Mouse (Mus musculus): ENCODE results near the gene Frs2.

Gene Frs2

DNA sequence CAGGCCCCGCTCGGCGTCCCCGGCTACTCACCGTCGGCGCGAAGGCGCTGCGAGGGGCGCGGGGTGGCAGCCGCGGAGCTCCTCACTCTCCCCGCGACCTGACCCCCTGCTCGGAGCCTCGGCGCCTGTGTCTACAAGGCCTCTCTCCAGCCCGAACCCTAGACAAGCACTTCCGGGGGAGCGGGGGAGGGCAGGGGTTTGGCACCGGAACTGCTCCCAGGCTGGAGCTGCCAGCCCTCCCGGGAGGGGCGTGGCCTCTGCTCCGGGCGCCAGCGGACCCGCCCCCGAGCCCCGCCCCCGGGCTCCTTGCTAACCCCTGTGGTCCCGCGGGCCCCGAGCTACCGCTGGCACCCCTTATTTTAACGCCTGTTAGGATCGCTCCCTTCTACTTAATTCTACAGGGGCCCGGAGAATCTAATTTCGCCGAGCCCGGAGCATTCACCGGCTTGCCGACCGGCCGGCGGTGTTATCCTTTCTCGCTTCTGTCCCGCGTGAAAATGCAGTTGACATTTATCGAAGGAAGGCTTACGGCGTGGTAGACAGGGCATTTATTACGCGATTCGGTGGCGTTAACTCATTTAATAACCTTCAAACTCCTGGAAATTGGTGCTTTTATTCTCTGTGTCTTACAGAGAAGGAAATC lies at the start of gene Frs2:
TSS of gene Frs2 (minus strand) at position 174 of the 643 bp plus-strand sequence.
- DNase-seq (ENCODE audit: low read depth, low spot score) = peak; percentile 95

DNA sequence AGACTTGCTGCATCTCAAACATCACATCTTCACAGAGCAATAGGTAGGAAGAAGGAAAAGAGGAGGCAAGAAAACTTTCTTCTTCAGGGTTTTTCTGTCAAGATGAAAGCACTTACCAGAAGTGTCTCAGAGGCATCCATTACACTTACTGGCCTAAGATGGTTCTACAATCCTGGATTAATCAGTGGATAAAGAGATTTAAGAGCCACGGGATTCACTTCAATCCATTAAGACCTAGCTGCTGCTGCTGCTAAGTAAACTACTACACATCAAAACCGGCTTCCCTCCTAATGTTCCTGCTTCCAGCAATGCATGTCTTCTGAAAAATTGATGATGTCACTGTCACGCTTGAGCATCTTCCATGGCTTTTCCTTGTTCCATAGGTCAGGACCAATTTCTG lies 48.4 kb upstream of the Frs2 start:
- DNase-seq (ENCODE audit: low read depth, low spot score) = no peak

DNA sequence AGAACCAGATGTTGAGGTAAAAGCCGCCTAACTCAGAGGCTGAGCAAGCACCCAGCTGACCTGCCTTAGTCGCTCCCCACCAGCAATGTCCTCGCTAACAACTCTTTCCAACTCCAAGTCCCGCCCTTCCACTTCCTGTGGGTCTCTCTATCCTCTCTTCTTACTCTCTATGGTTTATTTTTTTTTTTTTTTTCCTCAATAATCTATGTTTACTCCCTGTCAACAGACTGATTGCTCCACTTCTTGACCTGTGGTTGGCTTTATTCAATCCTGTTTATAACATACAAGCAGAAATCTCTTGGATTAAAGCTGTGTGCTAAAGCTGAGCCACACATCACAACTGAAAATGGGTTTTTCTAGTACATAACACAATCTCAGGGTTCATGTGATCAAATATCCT lies 47.4 kb upstream of the Frs2 start:
- DNase-seq (ENCODE audit: low read depth, low spot score) = no peak

DNA sequence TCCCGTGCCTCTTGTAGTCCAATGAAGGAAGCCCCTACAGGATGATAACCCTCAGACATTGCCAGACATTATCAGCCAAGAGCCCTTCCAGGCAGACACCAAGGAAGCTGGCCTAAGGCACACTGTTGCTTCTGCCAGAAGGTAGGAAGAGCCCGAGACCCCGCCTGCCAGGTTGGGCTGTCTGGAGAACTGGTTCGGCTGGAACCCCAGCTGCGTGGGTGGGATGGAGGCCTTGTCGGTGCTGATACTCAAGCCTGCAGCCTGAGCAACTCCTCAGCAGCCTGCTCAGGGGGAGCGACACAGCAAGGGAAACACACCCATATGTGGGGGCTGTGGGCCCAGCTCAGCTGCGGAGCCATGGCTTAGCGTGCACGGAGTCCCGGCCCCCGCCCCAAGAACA lies 46.7 kb upstream of the Frs2 start:
- no peak for DNase-seq (ENCODE audit: low read depth, low spot score)

DNA sequence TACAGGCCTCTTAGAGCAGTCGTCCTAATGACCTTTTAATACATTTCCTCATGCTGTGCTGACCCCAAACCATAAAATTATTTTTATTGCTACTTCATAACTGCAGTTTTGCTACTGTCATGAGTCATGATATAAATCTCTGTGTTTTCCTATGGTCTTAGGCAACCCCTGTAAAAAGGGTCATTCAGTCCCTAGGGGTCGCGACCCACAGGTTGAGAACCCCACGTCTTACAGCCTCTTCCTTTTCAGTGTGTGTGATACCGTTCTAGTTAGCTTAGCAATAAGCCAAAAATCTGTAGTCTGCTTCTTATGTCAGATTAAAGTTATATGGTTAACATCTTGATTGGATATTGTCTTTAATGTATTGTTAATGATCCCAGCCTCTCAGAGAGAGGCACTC lies 45.0 kb upstream of the Frs2 start:
- no peak for DNase-seq (ENCODE audit: low read depth, low spot score)

DNA sequence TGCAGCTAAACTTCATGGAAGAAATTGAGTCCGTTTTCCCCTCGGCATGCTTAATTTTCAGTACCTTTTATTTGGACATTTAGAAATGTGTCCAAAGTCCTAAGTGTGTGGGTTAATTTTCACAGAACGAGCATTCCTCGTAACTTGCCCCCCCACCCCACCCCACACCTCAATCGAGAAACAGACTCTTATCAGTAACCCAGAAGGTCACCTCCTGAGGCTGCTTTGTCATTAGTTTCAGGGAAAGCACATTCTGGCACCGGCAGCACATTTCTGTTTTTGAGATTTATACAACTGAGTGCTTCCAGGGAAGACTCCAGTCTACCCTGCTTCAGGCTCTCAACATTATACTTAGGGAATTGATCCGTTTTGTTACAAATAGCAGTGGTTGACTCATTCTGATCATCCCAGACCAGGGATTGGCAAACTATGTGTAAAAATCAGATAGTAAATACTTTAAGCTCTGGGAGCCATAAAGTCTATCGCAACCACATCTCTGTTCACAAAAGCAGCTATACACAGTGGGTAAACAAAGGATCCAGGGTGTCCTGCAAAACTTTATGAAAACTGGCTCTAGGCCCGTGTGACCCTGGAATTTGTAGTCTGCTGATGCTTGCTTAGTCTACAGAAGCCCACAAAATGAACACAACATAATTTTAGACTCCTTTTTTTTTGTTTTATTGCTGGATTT lies 37.2 kb upstream of the Frs2 start:
- no peak for DNase-seq (ENCODE audit: low read depth, low spot score)

DNA sequence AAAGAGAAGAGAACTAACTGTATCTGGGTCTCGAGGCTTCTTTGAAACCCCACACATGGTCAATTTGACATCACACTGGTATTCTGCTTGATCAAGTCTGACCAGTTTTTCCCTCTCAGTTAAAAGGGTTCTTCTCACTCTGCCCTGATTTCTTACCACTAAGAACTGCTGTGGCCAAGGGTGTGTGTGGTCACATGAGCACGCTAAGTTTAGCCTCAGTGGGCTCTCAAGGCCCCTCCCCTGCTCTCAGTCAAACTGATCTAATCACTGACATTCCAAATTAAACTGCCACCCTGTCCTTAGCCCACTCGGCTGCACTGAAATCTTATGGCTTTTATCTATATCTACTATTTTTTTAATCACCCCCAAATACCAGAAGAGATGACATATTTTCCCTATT lies 32.8 kb upstream of the Frs2 start:
- DNase-seq (ENCODE audit: low read depth, low spot score) = no peak

DNA sequence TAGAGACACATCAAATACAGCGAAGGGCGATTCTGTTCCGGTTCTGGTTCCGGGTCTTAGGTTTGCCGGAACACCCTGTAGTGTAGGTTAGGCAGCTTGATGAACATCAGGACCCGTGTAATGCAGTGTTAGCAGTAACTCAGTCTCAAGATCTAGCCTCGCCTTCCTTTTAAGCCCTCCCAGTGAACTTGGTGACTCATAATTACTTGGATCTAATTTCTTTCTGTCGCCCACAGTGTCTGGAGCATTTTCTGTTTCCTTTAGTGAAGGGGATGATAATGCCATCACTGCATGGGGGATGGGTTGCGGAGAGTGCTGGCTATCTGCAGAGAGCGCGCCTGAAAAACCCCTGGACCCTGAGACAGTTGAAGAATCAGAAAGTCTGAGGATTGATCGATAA lies 26.3 kb upstream of the Frs2 start:
- DNase-seq (ENCODE audit: low read depth, low spot score) = no peak

DNA sequence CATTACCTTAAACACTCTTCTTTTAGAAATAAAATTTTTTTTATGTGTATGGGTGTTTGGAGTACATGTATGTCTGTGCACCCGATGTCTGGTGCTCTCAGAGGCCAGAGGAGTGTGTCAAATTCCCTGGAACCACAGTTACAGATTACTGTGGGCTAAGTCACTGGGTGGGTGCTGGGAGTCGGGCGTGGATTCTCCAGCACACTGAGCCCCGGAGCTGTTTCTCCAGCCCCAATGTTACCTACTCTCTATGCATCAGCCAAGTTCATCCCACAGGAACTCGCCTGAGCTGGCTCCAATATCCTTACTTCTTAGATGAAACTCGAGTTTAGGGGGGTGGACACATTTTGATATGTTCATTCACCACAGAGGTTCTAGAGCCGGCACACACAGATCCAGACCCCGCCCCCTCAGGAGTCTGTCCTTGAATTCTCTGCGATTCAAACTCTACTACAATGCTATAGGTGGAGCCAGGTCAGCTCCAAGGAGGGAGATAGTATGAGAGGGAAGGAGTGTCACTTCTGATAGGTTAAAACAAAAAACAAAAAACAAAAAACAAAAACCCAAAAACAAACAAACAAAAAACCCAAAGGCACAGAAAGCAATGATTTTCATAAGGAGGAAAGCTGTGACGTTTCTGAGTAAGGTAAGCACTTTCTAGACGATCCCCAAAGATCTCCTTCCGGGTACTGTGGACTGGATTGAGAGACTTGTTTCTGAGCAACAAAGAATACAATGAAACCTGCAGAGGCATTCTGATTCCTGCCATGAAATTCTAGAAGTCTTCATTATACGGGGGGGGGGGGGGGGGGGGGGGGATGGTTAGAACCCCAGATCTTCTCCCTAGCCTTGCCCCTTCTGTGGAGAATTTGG lies 25.5 kb upstream of the Frs2 start:
- peak; percentile 54 for DNase-seq (ENCODE audit: low read depth, low spot score)

DNA sequence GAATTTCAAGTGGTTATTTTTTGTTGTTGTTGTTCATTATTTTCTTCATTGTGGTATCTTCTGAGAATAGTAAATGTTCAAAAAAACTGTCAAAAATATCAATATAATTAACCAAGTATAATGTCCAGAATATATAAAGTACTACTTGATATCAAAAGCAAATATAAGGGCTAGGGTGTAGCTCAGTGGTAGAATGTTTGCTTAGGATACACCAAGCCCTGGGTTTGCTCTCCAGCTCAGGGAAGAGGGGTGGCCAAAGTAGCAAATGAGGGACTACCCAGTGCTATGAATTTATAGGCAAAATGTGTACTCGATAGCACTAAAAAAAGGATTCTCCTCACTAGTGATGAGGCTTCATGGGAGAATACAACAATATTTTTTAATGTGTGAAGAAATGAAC lies 24.8 kb upstream of the Frs2 start:
- no peak for DNase-seq (ENCODE audit: low read depth, low spot score)

DNA sequence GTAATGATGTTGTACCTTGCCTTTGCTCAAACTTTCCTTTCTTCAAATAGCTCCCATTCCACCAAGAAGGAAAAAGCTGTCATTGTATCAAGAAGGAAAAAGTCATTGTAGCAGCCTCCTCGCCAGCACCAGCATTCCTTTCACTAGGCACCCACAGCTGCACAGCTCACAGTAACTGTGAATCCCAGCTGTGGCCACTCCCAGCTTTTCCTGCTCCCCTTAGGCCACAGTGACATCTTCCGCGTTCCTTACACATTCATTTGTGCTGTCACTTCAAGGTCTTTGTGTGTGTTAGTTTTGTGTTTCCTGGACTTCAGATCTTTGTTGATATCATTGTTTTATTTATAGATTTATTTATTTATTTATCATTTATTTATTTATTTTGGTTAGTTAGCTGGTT lies 23.7 kb upstream of the Frs2 start:
- no peak for DNase-seq (ENCODE audit: low read depth, low spot score)

DNA sequence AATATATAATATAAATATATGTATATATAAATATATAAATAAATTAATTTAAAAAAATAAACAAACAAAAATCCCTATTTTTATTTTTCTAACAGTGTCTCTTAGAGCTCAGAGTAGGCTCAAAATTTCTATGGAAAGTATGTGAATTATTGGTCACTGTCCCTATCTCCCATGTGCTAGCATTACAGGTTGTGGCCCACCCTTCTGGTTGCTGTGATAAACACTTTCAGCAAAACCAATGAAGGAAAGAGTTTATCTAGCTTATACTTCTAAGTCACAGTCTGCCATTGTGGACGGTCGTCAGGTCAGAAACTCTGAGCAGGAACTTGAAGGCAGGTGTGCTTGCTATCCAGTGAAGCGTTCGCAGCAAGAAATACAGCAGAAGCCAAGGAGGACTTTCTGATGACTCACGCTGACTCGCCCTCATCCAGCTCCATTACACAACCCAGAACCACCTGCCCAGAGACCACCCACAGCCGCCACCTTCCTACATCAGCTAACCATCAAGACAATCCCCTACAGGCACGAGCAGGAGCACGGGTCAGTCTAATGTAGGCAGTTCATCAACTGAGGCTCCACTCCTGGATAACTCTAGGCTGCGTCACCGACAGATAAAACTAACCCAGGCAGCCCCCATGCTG lies 18.6 kb upstream of the Frs2 start:
- peak; percentile 51 for DNase-seq (ENCODE audit: low read depth, low spot score)

DNA sequence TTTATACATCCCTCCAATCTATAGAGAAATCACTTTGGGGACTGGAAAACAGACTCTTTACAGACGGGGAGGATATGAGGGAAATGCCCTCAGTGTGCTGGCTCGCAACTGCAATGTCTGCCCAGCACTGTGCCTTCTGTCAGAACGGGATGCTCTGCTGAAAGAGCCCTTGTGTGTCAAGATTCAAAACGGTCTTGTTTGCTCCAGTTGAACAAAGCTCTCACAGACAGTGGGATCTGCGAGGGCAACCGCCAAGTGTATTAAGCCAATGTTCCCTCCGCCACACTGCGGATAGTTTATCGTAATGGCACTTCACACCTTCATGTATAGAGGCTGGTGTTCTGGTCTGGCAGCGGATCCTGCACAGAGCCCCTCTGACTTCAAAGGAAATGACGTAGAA lies 14.3 kb upstream of the Frs2 start:
- no peak for DNase-seq (ENCODE audit: low read depth, low spot score)

DNA sequence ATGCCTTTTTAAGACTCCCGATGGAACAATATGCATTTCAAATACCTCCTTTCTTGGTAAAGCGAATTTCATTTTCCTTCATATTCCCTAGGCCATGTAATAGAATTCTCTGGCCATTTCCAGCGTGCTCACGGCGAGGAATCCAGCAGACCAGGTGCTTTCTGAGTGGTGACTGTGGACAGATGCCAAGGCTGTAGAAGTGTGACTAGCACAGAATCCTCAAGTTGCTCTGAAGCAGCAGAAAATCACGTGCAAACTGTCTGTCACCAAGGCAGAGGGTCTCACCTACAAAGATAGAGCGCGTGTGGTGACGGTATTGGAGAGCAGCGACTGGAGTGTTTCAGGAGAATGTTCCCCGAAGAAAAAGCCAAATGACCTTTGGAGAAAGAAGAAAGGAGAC lies 11.8 kb upstream of the Frs2 start:
- DNase-seq (ENCODE audit: low read depth, low spot score) = no peak

DNA sequence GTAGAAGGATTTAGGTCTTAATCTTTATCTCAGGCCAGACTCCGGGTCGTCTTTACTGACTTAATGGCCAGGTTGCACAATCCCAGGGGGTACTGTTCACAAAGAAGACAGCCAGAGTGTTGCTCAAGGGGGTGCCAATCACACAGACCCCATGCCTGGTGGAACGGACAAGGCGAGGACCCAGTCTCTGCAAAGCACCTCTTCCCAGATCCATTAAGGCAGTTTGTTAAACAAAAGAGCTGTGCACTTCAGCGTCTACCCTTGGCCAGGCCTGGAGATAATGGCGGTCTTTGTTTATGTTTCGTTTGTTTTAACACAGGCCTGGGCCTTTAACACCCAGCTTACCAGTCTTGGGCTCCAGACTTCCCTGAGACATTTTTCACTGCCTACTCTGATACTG lies 3.9 kb upstream of the Frs2 start:
- DNase-seq (ENCODE audit: low read depth, low spot score) = peak; percentile 70

DNA sequence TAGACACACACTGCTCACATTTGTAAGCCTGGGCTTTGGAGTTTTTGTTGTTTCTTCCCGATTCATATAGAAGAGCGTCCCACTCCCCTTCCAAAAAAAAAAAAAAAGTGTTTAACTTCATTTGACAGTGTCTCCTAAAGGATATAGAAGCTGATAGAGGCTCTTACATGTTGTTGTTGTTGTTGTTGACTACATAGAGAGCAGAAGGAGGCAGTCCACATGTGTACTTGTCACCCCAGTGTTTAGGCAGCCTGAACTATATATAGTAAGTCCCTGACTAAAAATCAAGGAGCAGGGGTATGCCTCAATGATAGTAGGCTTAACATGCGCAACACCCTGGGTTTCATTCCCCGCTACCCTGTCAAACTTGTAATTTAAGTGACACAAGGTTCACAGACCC lies 3.3 kb upstream of the Frs2 start:
- DNase-seq (ENCODE audit: low read depth, low spot score) = no peak

DNA sequence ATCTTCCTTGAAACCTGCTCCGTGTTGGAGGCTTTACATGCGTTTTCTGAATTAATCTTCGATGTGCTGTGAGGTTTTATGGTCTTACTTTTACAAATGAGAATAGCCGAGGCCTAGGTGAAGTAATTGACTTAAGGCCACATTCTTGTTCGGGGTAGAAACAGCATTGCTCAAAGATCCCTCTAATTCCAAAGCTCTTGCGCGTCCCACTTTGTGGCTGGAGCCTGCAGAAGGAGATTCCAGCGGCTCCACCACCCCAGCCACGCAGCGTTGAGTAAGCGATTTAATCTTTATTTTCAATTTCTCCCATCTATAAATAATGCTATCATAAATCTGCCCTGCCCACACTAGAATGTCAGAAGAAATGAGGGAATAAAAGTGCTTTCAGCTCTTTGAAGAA lies 2.9 kb upstream of the Frs2 start:
- no peak for DNase-seq (ENCODE audit: low read depth, low spot score)

DNA sequence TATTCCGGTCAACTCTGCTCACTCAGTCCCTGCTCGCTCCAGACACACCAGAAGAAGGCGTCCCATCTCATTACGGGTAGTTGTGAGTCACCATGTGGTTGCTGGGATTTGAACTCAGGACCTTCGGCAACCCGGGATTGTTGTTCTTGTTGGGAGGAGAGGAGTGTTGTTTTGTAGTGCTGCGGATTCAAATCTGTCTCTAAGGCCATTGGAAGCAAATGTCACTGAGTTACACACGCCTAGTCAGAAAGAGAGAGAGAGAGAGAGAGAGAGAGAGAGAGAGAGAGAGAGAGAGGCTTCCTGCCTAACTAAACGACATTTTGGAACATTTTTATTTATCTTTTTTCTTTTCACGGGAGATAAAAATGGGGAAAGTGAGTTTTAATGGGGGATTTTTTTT lies 2.4 kb upstream of the Frs2 start:
- DNase-seq (ENCODE audit: low read depth, low spot score) = no peak

DNA sequence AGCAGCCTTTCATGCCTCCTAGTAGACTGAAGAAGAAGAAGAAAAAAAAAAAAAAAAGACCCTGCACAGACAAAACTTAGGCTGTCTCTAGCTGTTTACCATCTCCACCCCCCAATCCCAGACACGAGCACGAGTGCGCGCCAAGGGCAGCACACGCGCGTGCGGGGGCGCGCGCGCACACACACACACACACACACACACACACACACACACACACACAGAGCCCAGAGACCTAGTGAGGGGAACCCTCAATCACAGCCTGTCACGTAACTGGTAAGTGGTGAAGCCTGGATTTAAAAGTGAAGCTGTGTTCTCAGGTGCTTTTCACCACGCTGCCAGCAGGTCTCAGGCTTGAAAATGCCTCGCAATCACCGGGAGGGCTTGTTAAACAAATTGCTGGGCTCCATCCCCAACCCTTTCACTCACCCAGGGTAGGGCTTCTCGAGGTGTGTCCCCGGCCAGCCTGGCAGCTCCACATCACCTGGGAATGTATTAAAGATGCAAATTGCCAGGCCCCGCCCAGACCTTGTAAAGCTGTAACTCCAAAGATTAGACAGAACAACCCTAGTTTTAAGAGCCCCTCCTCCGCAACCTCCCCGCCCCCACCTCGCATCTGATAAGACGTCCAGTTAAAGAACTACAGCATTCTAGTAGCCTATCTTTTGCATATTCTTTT lies 1.7 kb upstream of the Frs2 start:
- DNase-seq (ENCODE audit: low read depth, low spot score) = peak; percentile 91

DNA sequence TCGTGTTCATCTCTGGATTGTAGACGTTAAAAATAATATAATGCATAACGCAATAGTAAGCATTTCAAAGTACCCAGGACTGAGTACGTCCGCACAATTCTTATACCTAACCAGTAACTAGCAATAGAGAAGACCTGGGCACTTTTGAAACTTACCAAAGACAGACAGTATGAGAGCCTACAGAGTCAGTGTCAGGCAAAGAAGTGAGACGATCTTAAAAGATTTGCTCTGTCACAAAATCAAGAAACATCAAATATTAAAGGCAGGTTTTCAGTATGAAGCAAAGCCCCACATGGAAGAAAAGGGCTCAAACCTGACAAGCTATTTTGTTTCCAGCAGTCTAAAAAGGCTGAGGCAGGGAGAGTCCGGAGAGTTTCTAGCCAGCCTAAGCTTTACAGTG lies 907 bp upstream of the Frs2 start:
- DNase-seq (ENCODE audit: low read depth, low spot score) = no peak

DNA sequence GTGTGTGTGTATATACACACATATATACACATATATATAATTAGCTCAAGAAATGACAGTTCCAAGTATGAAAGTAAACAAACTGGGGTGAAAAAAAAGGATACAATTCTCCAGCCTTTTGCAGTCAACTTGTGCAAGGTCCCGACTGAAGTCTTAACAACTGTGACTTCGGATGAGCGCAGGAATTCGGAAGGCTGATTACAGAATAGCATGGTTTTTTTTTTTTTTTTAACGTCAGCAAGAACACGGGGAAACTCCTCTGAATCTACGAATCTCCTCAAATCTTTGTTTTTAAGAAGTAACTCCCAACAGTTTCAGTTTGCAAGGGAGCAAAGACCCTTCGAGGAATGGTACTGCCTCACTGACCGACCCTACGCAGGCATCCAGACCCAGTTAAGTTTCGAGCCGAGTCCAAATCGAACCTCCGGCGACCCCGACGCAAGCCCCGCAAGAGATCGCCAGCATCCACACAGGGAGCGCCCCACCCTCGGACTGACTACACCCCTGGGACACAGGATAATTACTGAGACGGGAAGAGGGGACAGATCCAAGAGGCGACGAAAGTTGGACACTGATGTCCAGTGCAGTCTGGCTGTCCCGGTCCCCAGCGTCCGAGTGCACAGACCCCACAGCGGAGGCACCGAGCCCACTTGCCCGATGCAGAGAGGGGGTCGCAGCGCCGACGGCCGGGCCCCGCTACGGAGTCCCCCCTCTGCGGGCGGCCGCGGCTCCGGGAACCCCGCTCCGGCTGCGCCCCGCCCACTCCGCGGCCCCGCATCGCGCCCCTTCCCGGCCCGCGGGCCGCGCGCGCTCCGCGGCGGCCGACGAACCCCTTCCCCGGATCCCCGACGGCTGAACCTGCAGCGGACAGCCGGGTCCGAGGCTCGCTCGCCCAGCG lies 622 bp downstream of the Frs2 start:
- no peak for DNase-seq (ENCODE audit: low read depth, low spot score)

Data from ES-CJ7 (cell line).